Mouse (Mus musculus) liver, adult 2 months (tissue): ENCODE data around the gene Capn5.

Experiments
- CTCF ChIP-seq: fragments of 200-500 bp; IDR thresholded peaks from 2 replicates; pipeline ENCODE4 v1.5.1; 2011; ENCODE audit warnings: low read depth, low read length, control low read depth
- POLR2A ChIP-seq: fragments of 200-500 bp; IDR thresholded peaks from 2 replicates; pipeline ENCODE4 v1.6.1; 2011; ENCODE audit warnings: low read length, control low read depth; ENCODE audit not compliant: insufficient read depth; ENCODE audit errors: extremely low read depth

- TF ChIP-seq CTCF (peak; percentile 62), POLR2A (no peak)
Measured at GRCm38 (mm10) chr7:98086346-98086745, 91.7 kb downstream of the Capn5 start.
